Mouse (Mus musculus) spleen, adult 12 weeks (tissue): ENCODE data around the gene Myo10.

Experiments used
- DNase-seq: peaks from one replicate; pipeline ENCODE4 v3.0.0; 2022; ENCODE audit warnings: low spot score

The Myo10 gene

GRCm38 (mm10) chr15:25622200-25622866, at the start of gene Myo10:
TSS of gene Myo10 (plus strand) at chr15:25622525.
- DNase-seq, result peak; percentile 93

DNA sequence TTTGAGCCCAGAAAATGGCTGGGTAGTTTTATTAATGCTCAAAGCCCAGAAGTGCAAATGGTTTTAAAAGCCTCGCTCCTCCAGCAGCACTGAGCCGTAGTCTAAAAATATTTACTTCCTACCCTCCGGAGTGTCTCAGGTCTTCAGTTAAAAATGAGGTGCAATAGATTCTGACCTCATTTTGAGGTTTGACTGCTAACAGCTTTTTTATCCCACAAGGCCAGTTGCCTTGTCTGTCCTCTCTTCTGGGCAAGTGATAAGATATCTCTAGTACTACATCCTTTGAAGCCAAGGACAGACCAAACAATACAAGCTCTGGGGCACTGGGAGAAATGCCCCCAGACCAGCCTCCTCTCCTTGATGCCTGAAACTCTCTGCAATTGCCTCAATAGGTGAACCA, 49.2 kb upstream of the Myo10 start:
- DNase-seq, result no peak

- no peak for DNase-seq
These were observed 48.3 kb upstream of the Myo10 start for GRCm38 (mm10) chr15:25573876-25574601.

DNA sequence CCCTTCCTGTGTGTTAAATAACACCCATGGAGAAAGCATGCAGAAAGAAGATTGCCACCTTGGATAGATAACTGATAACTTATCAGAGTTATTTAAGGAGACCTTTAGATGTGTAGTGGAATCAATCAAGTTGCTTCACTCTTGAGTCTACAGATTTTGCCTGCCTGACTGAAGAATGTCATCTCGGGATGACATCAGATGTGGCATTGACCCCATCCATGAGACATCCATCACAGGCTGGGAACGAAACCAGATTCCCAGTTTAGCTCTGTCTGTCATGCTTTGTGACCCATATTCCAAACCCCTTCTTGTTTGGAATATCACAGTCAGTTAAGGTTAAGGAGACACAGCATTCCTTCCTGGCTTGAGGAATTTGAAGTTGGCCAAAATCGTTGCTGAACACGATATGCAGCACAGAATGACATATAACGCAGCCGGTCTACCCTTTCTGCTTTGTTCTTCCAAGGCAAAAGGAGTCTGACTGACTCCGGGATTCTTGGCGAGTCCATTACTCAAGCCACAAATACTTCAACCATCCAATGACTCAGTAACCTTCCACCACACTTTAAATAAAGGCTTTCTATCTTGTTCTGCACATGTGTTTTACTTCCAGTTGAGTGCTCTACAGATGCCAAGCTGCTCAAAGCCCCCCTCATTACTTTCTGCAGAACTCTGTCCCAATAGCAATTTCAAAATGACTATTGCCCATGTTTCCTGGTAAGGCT, 44.8 kb upstream of the Myo10 start:
- no peak for DNase-seq

- DNase-seq, result no peak
These were observed 44.0 kb upstream of the Myo10 start for GRCm38 (mm10) chr15:25578369-25578768.

- no peak for DNase-seq
These were observed 41.6 kb upstream of the Myo10 start for GRCm38 (mm10) chr15:25580731-25581130.

DNA sequence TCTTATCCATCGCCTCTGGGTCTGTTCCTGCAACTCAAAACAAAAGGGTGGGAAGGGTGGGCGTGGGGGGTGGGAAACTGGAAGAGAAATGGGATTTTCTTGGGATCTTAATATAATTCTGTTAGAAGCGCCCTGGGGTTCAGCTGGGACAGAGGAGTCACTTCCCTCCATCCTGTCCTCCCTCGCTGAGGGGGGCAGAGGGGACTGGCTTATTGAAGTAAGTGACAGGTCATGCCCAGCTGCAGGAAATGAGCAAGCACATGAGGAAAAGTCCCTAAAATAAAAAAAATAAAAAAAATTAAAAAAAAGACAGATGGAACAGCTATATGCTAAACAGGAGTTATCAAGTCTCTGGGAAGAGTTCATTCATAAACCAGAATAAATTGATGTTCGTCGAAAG, 40.3 kb upstream of the Myo10 start:
- DNase-seq, result no peak

DNA sequence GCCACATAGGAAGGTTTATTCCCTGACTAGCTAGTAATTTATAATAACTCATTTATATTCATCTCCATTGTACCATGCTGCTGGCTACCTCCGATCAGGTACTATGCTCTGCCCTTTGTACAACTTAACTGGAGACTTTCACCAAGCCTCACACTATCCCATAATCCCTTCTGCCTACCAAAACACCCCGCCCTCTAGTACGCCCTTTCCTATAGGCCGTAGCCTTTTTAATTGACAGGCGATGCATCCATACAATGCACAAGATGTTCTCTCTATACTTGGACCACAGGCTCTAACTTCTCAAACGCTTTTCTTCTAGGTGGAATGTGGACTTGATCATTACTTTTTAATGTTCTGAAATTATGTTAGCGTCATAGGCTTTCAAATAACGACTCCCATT, 39.0 kb upstream of the Myo10 start:
- DNase-seq, result no peak

DNA sequence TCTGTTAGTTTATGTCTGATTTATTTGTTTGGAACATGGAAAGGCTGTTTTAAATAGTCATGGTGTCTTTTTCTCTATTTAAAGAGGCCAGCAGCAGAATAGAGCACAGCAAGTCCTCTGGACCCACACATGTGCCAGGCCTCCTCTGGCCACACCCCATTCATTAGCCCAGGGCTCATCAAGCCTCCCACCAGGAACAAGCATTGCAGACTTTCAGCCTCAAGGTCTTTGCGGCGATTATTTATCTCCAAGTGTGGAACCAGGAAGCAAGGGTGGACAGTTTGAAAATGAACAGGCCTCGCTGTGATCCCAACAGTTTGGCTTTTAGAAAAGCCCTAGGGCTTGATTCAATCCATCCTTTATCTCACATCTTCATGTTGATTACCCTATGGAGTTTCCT, 35.5 kb upstream of the Myo10 start:
- DNase-seq, result no peak

DNA sequence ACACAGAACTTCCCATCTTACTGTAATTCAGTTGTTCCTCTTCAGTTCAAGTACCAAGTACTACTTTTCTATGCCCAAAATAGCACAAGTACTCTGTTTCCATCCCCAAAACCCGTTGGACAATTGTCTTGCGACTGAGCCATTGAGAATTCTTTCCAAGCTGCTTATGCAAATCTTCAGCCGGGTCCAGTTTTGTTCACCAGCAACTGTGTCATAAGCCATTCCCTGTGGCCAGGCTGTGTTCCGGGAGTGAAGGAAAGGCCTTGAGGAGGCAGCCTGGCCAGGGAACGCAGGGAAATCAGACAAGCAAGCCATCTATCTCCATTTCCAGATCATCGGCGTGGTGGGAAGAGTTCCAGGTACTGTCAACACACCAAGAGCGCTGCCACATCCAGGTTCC, 34.4 kb upstream of the Myo10 start:
- no peak for DNase-seq

- no peak for DNase-seq
These were observed 32.9 kb upstream of the Myo10 start for GRCm38 (mm10) chr15:25589318-25589902.

DNA sequence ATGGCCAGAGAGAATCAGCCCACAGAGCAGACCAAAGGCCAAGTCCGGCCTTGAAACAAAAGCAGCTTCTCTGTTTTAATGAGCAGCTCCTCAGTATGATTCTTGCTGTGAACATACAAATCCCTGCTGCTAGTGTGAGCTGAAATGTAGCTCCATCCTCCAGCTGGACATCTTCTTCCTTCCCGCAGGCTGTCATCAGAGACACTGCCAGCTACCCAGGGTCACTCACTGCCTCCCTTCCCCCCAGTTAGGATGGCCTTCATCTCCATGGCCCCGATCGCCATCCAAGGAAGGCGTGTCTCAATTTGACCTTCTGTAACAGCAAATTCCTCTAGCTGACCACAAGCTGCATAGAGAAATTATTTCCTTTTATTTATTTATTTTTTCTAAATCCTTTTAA, 32.4 kb upstream of the Myo10 start:
- DNase-seq, result no peak

GRCm38 (mm10) chr15:25590891-25591290, 31.4 kb upstream of the Myo10 start:
- no peak for DNase-seq

GRCm38 (mm10) chr15:25591964-25592363, 30.4 kb upstream of the Myo10 start:
- DNase-seq, result no peak

DNA sequence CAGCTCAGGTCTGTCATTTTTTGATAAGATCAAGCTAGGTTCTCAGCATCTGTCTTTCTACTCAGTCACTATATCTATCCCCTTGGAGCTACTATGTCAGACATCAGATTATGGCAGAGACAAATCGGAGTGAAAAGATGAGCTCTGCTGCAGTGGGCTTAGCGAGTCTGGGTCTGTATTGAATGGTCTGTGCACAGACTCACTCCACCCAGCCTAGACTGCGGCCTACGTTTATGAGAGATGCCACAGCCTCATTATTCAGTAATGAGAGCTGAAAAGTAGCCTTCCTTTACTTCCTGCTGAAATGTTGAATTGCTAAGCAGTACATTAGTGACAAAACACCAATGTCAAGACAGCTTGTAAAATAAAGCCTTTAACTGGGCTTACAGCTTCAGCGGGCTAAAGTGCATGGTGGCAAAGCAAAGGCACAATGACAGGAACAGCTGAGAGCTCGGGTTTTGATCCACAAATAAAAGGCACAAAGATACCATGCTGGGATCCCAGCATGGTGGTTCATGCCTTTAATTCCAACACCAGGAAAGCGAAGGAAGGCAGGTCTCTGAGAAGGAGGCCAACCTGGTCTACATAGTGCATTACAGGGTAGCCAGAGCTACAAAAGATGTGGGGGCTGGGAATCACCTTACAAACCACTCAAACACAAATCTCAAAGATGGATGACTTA, 28.7 kb upstream of the Myo10 start:
- no peak for DNase-seq

GRCm38 (mm10) chr15:25598313-25598712, 24.0 kb upstream of the Myo10 start:
- DNase-seq, result no peak

DNA sequence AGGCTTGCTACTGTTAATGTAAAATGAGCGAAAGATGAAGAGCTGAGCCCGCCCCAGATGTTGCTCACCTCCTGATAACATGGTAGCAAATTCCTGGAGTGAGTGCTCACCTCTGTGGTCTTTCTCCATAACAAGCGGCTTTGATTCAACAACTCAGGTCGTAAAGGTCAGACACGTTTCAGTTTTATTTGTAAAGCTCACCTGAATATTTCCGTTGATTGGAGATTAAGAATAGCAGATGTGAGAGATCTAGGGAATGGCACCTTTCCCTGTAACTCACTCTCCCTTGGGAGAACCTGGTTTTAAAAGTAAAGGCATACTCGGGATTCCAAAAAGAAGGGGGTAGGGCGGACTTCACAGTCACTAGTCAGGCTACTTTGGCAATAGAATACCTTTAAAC, 20.0 kb upstream of the Myo10 start:
- DNase-seq, result no peak

DNA sequence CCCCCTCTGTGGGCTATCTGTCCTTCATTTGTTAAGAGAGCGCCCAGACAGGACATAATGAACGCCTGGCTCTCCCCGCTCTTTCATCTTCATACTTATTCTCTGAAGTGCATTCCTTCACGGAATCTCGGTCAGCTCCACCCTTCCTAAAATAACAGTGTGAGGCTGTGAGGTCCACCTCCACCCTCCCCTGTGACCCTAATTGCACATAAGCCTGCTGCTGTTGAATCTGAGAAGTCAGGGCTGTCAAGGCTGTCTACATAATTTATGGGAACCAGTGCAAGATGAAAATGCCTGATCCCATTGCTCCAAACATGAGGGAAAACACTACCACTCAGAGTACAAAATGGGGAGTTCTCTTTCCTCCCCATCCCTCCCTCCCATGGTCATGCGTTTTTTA, 19.0 kb upstream of the Myo10 start:
- DNase-seq, result no peak

- no peak for DNase-seq
These were observed 18.1 kb upstream of the Myo10 start for GRCm38 (mm10) chr15:25604231-25604630.

- DNase-seq, result no peak
These were observed 16.9 kb upstream of the Myo10 start for GRCm38 (mm10) chr15:25605376-25605775.

DNA sequence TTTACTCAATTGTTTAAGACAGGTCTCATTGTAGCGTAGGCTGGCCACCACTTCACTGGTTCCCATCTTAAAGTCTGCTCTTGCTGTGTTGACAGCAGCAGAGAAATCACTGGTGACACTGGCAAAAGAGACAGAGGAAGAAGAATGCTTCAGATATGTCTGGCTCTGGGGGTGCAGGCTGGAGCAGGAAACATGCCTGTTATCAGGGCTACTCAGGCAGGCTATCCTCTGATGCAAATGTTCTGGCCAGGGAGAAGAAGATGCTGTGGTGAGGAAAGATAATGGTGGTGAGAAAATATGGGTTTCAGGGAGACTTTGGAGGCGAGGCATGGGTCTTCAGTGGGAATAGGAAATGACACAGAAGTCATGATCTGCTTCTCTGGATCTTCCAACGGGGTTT, 13.6 kb upstream of the Myo10 start:
- no peak for DNase-seq

DNA sequence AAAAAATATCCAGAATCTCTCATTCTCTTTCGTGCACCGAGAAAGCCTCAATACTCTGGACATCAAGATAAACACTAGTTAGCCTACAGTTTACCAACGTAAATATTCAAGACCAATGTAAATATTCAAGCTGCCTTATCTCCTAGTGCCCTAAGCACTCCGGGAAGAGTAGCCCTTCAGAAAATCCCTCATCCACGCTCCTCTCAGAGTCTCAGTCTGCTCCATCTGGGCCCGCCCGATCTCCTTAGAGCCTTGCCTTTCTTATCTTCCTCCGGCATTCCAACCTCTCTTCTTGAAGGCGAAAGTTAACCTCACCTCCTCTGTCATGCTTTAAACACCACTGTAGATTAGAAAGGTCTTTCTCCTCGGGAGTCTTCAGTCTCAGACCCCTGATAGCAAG, 13.1 kb upstream of the Myo10 start:
- DNase-seq, result no peak
